Mouse (Mus musculus) hindlimb bud, embryonic 11.5 days (tissue): ENCODE results near the gene Smc4.

Experiments
- DNase-seq: peaks from one replicate; pipeline ENCODE4 v3.0.0-alpha.2; 2012; ENCODE audit warnings: low read depth, low spot score; ENCODE audit errors: extremely low spot score

Smc4 gene

DNA sequence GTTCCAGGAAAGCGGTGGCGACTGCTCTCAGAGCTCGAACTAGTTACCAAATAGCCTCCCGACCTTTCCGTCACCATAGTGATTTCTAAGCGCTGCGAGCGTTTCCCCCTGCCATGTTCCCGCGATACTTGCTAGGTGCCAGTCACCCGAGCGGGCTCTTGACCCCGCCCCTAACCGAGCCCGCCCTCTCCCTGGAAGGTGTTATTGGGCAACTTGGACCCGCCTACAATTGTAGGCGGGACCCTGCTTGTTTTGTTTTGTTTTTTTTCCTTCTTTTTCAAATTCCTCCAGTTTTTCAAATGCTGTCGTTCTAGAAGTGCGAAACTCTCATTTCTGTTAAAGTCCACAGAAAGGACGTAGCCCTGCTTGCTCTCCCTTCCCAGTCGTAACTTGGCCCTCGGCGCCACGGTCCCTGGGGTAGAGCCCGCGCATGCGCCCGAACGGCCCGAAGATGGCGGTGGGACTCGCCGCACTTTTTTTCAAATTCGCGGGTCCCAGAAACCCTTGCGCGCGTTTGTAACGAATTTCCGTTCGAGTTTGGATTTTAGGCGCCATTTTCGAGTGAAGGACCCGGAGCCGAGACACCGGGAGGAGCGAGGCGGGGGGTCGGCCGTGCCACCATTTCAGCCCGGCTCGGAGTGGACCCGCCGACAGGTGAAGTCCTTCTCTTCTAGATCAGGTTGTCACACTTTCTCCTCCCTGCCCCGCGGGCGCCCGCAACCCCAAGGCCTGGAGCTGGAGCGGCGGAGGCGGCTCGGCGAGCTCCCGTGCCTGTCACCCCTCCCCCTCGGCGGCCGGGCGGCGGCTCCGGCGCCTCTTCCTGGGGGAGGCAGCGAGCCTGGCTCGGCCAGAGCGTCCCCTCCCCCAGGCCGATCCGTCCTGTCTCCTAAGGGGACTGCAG, at the start of gene Smc4, which contains the start of gene Ift80:
Smc4 (plus strand) TSS at position 302 of the 901 bp plus-strand sequence.
Ift80 (minus strand) TSS at position 134 of the 901 bp plus-strand sequence.
- peak; percentile 96 for DNase-seq

DNA sequence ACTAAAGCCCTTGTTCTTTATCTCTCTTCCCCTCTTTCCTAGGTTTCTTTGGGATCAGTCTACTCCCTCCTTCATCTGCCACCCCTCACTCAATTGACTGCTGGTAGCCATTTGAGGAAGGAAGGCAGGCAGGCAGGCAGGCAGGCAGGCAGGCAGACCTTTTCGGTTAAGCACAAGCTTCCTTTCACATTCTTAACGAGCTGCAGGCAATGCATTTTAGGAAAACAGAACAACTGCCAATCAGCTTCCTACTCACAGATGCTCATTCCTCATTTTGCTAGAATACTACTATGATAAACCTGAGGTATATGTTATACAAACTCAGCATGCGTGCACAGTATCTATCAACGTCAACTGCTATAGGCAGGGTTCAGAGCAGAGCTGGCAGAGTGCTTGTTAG, 48.1 kb upstream of the Smc4 start:
- no peak for DNase-seq

DNA sequence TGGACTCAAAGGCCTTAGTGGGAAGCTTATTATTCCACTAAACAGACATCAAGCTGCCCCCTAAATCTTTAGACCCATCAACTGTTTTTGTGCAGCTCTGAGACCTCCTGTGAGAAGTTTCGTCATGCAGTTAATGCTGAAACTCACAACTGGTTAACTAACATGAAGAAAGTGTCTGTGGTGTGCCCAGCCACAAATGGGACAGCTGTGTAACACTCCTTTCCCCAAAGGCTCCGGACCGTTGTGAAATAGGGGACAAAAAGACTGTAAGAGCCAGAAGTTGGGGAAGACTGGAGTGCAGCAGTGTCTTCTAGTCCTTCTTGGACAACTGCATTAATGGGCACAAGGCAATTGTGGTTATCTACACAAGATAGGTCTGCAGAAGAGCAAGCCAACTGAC, 47.1 kb upstream of the Smc4 start:
- no peak for DNase-seq

DNA sequence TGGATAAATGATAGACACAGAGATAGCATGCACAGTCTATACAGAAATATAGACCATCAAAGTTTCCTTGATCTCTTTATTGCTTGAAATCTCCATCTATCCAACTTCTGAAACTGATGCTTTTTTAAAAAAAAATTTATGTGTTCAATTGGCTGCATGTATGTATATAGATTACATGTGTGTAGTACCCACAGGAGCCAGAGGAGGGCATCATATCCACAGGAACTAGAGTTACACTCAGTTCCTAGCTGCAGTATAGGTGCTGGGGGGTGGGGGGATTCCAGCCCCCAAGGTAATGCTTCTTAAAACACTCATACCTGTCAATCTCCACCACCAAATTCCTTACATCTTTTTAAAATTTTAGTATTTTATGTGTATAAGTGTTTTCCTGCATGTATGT, 39.9 kb upstream of the Smc4 start:
- DNase-seq = no peak

DNA sequence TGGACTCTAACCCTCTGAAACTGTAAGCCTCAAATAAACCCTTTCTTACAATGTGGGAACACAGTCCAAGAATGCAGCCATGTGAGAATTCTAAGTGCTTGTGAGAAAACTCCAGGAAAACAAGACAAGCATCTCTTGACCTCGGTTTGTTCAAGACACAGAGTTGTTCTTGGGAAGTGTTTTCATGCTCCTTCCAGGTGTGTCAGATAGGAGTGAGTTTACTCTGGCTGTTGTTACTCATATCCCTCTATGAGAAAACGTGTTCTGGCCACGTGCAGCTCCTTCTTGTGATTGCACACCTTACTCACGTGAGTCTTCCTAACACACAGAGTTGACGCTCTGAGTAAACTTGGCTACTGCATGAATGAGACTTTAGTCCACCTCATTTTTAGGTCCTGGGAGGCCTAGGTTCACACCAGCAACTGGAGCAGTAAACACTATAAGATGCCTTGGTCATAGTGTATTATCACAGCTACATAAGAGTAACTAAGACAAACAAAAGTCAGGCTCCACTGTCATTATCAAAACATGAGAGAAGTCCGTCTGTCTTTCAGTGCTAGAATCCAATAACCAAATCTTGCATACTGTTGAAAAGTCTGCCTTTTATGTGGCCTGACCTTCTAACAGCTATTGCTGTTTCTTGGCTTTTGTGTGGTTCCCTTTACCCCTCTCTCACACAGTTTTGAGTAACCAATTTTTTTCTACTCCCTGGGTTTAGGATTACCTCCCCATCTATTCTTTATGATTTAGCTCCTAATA, 37.8 kb upstream of the Smc4 start:
- no peak for DNase-seq

DNA sequence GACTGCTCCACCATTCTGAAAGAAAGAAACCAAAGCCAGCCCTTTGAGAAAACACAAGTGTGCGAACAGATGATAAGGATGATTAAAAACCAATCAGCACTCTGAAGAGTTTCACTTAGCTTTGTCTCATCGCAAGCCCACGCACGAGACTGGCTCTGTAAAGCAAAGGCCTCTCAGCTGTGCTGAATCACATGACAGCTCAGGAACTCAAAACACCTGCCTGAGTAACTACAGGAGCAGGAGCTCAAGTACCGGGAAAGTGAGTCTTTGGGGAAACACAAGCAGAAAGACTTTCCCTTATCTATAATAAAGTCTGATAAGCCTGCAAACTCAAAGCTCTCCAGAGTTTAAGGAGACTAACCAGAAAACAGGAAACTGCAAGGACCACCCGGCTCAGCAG, 37.1 kb upstream of the Smc4 start:
- DNase-seq = no peak

DNA sequence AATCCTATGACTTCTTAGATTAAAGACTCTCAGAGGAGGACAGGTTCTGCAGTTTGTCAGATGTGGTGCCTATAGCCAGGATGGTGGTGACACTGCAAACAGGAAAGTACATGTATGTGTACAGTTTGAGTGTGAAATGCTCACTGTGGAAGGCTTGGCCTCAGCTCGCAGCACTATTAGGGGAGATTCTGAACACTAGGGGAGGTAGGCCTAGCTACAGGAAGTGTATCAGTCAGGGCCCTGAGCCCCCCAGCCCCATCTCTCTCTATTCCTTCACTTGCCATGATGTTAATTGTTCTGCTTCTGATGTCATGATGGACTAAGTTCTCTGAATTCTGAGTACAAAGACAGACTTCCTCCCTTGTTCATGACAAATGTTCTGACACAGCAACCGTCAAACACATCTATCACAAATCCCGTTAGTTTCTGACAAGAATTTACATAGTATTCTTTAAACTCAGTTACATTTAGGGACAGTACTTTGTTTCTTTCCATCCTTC, 35.4 kb upstream of the Smc4 start:
- DNase-seq = no peak

- no peak for DNase-seq
Measured at GRCm38 (mm10) chr3:68973574-68973973, 31.0 kb upstream of the Smc4 start.

DNA sequence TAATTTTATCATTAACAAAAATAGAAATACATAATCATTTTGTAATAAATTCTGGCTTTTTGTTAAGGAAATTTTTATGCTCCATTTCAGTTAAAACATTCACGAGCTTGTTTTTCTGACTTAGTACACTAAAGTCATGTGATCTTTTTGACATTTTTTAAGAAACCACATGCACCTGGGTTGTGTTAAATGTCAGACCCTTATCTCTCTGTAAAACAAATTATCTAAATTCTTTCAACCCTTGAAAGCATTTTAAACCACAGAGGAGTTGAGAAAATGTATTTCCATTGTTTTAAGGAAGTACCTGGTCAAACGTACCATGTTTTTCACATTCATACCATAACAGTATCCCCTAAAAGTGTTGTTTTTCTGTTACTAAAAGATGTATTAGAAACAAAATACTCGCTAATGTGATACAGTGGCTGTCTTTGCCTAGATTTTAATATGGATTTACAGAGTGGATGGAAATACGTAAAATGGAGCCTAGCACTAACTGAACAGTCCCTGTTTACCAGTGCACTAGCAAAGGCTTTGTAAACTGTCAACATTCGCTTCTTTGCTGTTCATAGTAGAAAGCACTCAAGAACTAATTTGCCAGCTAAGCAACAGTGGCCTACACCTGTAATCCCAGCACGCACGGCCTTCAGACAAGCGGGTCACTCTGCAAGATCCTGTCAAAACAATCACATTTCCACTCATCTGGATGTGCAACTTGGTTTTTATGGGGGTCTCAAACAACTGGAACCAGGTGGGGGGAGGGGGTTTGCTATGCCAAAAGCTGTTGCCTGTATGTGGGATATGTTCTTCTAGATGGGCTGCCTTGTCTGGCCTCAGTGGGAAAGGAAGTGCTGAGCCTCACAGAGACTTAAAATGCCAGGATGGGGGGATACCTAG, 29.7 kb upstream of the Smc4 start:
- DNase-seq = no peak

- no peak for DNase-seq
Measured at GRCm38 (mm10) chr3:68975533-68976490, 28.7 kb upstream of the Smc4 start.

DNA sequence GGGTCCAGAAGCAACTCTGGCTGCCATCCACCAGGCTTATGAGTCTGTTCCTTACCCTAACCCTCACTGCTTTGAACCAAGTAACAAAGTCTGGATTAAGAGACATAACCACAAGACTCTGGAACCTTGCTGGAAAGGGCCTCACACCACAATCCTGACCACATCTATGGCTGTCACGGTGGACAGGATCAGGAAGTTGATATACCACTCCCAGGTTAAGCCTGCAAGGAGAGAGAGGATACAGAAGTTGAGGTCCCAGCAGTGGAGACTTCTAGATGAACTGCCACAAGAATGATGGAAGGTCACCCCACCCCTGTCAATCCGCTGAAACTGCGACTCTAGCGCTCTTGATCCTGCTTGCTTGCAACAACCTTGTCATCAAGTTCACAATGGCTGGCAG, 26.8 kb upstream of the Smc4 start:
- no peak for DNase-seq

GRCm38 (mm10) chr3:68979187-68979586, 25.4 kb upstream of the Smc4 start:
- no peak for DNase-seq

DNA sequence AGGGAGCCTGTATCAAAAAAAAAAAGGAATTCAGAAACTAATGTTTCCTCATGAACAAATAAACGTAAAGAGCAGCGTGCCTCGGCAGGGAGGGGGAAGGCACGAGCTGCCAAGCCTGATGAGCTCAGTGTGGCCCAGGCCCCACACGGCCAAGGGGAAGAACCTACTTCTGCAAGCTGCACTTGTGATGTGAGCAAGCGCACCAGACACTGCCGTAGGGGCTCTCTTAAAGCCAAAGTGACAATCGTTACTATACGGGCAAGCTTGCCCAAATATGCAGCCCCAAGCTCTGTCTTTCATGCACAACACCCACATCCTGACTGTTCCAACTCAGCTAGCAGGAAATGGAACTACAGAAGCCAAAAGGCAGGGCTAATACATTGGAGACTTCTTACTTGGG, 23.6 kb upstream of the Smc4 start:
- no peak for DNase-seq

DNA sequence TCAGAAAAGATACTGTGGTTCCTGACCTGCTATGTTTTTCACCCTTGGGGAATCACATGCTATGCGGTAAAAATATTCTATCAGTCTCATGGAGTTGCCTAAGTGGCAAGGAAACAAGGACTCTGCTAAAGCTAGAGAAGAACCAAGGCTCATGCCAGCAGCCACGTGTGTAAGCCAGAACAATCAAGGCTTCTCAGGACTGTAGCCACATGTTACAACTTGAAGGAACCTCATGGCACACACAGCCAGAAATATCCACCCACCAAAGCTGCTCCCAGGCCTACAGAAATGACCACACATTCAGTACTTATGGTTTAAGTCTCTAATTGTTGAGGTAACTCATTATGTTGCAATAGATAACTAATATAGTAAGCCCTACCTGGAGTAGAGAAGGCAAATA, 18.0 kb upstream of the Smc4 start:
- no peak for DNase-seq

DNA sequence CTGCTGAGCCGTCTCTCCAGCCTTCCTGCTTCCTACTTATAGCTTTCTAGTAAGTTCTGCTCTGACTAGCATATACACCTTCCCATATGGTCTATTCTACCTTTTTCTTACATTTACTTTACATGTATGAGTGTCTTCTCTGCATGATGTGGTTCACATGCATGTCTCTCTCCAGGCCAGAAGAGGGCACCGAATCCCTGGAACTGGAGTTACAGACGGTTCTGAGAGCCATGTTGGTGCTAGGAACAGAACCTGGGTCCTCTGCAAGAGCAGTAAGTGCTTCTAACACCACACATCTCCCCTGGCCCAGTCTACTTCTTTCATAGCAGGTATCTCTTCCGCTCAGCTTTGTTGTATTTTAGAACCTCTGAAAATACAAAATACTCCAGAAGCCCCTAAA, 1.8 kb upstream of the Smc4 start:
- no peak for DNase-seq

GRCm38 (mm10) chr3:69004055-69004436, 492 bp upstream of the Smc4 start:
- DNase-seq = no peak

- DNase-seq = no peak
Measured at GRCm38 (mm10) chr3:69005338-69006245, 1.1 kb downstream of the Smc4 start.

DNA sequence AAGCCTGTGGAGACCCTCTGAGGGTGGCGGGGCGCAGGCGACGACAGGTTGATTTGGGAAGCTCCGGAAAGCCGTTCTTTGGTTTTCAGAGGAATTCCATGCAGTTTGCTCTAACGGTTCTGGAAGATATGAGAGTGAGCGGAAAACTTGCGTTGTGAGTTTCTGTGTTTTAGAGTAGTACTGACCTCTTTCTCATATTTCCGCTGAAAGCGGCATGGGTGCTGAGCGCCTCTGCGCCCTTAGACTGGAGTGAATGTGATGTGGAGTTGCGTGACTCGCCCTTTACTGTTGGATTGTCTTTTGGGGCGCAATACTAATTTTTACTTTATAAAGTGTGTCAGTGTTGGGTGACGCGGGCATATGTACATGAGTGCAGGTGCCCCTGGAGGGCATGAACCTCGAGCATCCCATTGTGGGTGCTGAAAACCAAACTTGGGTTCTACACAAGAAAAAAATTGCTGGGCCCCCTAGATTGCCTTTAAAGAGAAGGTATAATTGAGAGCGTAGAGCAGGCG, 1.8 kb downstream of the Smc4 start:
- no peak for DNase-seq

GRCm38 (mm10) chr3:69008873-69009272, 4.3 kb downstream of the Smc4 start:
- no peak for DNase-seq
